Mouse (Mus musculus) midbrain, embryonic 11.5 days (tissue): ENCODE measurements around the gene Chst14. TPM values are rescaled to one million over a fixed set of nuclear protein-coding genes. Genes with fewer than 3 reads are reported as not detected.

Experiments
- ATAC-seq: fragments of 200-750 bp; cut with Nextera tagmentation; 2 replicates; pipeline ENCODE4 v1.8.0; 2017; ENCODE audit warnings: moderate TSS enrichment, moderate library complexity; ENCODE audit not compliant: low FRiP score
- DNase-seq: peaks from one replicate; pipeline ENCODE4 v3.0.0; 2015; ENCODE audit warnings: low spot score; ENCODE audit errors: missing footprints
- H3K27ac ChIP-seq: fragments of 300-500 bp; sonication (generic); 2 replicates; pipeline ENCODE4 v1.5.1; 2014; ENCODE audit warnings: low read depth, low read length
- H3K27me3 ChIP-seq: fragments of 300-500 bp; sonication (generic); 2 replicates; pipeline ENCODE4 v1.6.1; 2014; ENCODE audit warnings: mild to moderate bottlenecking, low read length, moderate library complexity, mixed read lengths; ENCODE audit not compliant: control insufficient read depth, insufficient read depth
- H3K36me3 ChIP-seq: fragments of 300-500 bp; sonication (generic); 2 replicates; pipeline ENCODE4 v1.6.1; 2014; ENCODE audit warnings: mild to moderate bottlenecking, low read length, moderate library complexity, mixed read lengths; ENCODE audit not compliant: control insufficient read depth, insufficient read depth
- H3K4me1 ChIP-seq: fragments of 300-500 bp; sonication (generic); 2 replicates; pipeline ENCODE4 v1.6.1; 2014; ENCODE audit warnings: low read length; ENCODE audit not compliant: control insufficient read depth, insufficient read depth
- H3K4me2 ChIP-seq: fragments of 300-500 bp; sonication (generic); 2 replicates; pipeline ENCODE4 v1.6.1; 2014; ENCODE audit warnings: mild to moderate bottlenecking, moderate library complexity
- H3K4me3 ChIP-seq: fragments of 300-500 bp; sonication (generic); 2 replicates; pipeline ENCODE4 v1.5.1; 2014; ENCODE audit warnings: low read depth, low read length
- H3K9ac ChIP-seq: fragments of 300-500 bp; sonication (generic); 2 replicates; pipeline ENCODE4 v1.6.1; 2014; ENCODE audit warnings: low read length
- H3K9me3 ChIP-seq: fragments of 300-500 bp; sonication (generic); 2 replicates; pipeline ENCODE4 v1.6.1; 2016; ENCODE audit warnings: low read length; ENCODE audit not compliant: control insufficient read depth
- WGBS: fragments of 180-500 bp; shearing (Covaris S2); extraction: QIAGEN DNeasy Blood & Tissue Kit; methylation state at CpG from one replicate; pipeline ENCODE4 v1.1.7; 2014; 5-methylcytosine and 5-hydroxymethylcytosine counted together
- polyA plus RNA-seq: library from polyadenylated mRNA; unstranded; fragments of >200 nt; fragmentation: Nextera tagmentation; extraction: Ambion mirVana; gene quantifications from 2 replicates; pipeline ENCODE4 v1.2.1, GENCODE M21; 2014

Chst14 gene
- polyA plus RNA-seq, 1 experiment from 2014 or later, result 17.3 TPM

GRCm38 (mm10) chr2:118972048-118972447 is 45.8 kb downstream of the Chst14 start:
- no peak overlapping the region for H3K27ac ChIP-seq
- no peak overlapping the region for H3K9ac ChIP-seq
- H3K4me1 ChIP-seq, result peaks cover 3% of the 10 kb centered on the region; the same call in 1 of the 2 replicates
- peaks cover 28% of the 10 kb centered on the region for H3K27me3 ChIP-seq
- H3K4me2 ChIP-seq, result no peak overlapping the region
- H3K4me3 ChIP-seq, result no peak overlapping the region
- DNase-seq (no peak), ATAC-seq (no peak)
- no peaks in the 10 kb centered on the region for H3K9me3 ChIP-seq
- H3K36me3 ChIP-seq, result no peaks in the 10 kb centered on the region
- 80% methylated on average over 5 of the region's 5 CpGs for WGBS

- peak; percentile 99 for DNase-seq
- Histone ChIP-seq H3K9ac (peak overlapping the region; percentile 51; the same call in 1 of the 2 replicates), H3K27ac (no peak overlapping the region), H3K27me3 (peaks cover 36% of the 10 kb centered on the region), H3K9me3 (no peaks in the 10 kb centered on the region), H3K36me3 (no peaks in the 10 kb centered on the region), H3K4me2 (peak overlapping the region; percentile 58), H3K4me1 (peaks cover 3% of the 10 kb centered on the region; the same call in 1 of the 2 replicates), H3K4me3 (peak overlapping the region; percentile 28)
- peak; percentile 89 for ATAC-seq
- under 1% methylated on average over 33 of the region's 33 CpGs for WGBS
These were observed 46.5 kb downstream of the Chst14 start for GRCm38 (mm10) chr2:118972687-118973376.

- H3K27me3 ChIP-seq, result peaks cover 38% of the 10 kb centered on the region
- 6% methylated on average over 15 of the region's 15 CpGs for WGBS
- DNase-seq, result no peak
- H3K27ac ChIP-seq, result no peak overlapping the region
- H3K9me3 ChIP-seq, result no peaks in the 10 kb centered on the region
- peak; percentile 14; the same call in 1 of the 2 replicates for ATAC-seq
- no peaks in the 10 kb centered on the region for H3K36me3 ChIP-seq
- H3K9ac ChIP-seq, result peak overlapping the region; percentile 74
- peak overlapping the region; percentile 80 for H3K4me2 ChIP-seq
- H3K4me3 ChIP-seq, result peak overlapping the region; percentile 53
- peaks cover 3% of the 10 kb centered on the region; the same call in 1 of the 2 replicates for H3K4me1 ChIP-seq
These were observed 49.6 kb downstream of the Chst14 start for GRCm38 (mm10) chr2:118975855-118976254.

GRCm38 (mm10) chr2:118976282-118976929 is 50.1 kb downstream of the Chst14 start:
- H3K4me1 ChIP-seq, result peaks cover 3% of the 10 kb centered on the region; the same call in 1 of the 2 replicates
- no peaks in the 10 kb centered on the region for H3K36me3 ChIP-seq
- WGBS, result 2% methylated on average over 57 of the region's 57 CpGs
- peak; percentile 98 for DNase-seq
- H3K4me3 ChIP-seq, result peak overlapping the region; percentile 53
- H3K27ac ChIP-seq, result no peak overlapping the region
- peak; percentile 82 for ATAC-seq
- H3K9ac ChIP-seq, result peak overlapping the region; percentile 74
- peak overlapping the region; percentile 80 for H3K4me2 ChIP-seq
- H3K9me3 ChIP-seq, result no peaks in the 10 kb centered on the region
- peaks cover 38% of the 10 kb centered on the region for H3K27me3 ChIP-seq

- 15% methylated on average over 5 of the region's 5 CpGs for WGBS
- no peak overlapping the region for H3K27ac ChIP-seq
- DNase-seq (peak; percentile 91), ATAC-seq (no peak)
- H3K4me3 ChIP-seq, result peak overlapping the region; percentile 53; the same call in 1 of the 2 replicates
- H3K4me2 ChIP-seq, result peak overlapping the region; percentile 80
- H3K36me3 ChIP-seq, result no peaks in the 10 kb centered on the region
- H3K9me3 ChIP-seq, result no peaks in the 10 kb centered on the region
- peak overlapping the region; percentile 74; the same call in 1 of the 2 replicates for H3K9ac ChIP-seq
- H3K4me1 ChIP-seq, result peaks cover 3% of the 10 kb centered on the region; the same call in 1 of the 2 replicates
- peaks cover 38% of the 10 kb centered on the region for H3K27me3 ChIP-seq
These were observed 50.6 kb downstream of the Chst14 start for GRCm38 (mm10) chr2:118976941-118977340.

- WGBS, result 20% methylated on average over 6 of the region's 6 CpGs
- H3K4me3 ChIP-seq, result no peak overlapping the region
- ATAC-seq, result no peak
- no peak overlapping the region for H3K9ac ChIP-seq
- DNase-seq, result no peak
- no peaks in the 10 kb centered on the region for H3K36me3 ChIP-seq
- peaks cover 3% of the 10 kb centered on the region; the same call in 1 of the 2 replicates for H3K4me1 ChIP-seq
- H3K27me3 ChIP-seq, result peaks cover 38% of the 10 kb centered on the region
- H3K27ac ChIP-seq, result no peak overlapping the region
- no peak overlapping the region for H3K4me2 ChIP-seq
- H3K9me3 ChIP-seq, result no peaks in the 10 kb centered on the region
These were observed 51.8 kb downstream of the Chst14 start for GRCm38 (mm10) chr2:118978064-118978463.

Other genes with a start within 250 kb of the Chst14 start
- not detected in 2 replicates for gene Ankrd63, start 222.5 kb upstream of the Chst14 start, polyA plus RNA-seq
- gene Plcb2, start 198.1 kb upstream of the Chst14 start, polyA plus RNA-seq, result 0.20 and 0.33 TPM in 2 replicates
- gene Inafm2, start 180.7 kb upstream of the Chst14 start, polyA plus RNA-seq, result 36.0 and 39.9 TPM in 2 replicates
- 0.86 and 0.92 TPM in 2 replicates for gene Ccdc9b, start 163.8 kb upstream of the Chst14 start, polyA plus RNA-seq
- not detected in 2 replicates for gene Phgr1, start 153.7 kb upstream of the Chst14 start, polyA plus RNA-seq
- 7.8 and 8.0 TPM in 2 replicates for gene Disp2, start 146.8 kb upstream of the Chst14 start, polyA plus RNA-seq
- 201 and 203 TPM in 2 replicates for gene Knstrn, start 112.5 kb upstream of the Chst14 start, polyA plus RNA-seq
- 40.5 and 44.4 TPM in 2 replicates for gene Ivd, start 64.5 kb upstream of the Chst14 start, polyA plus RNA-seq
- gene Bahd1, start 26.1 kb upstream of the Chst14 start, polyA plus RNA-seq, result 1.4 and 1.5 TPM in 2 replicates
- 25.0 and 25.6 TPM in 2 replicates for gene Ccdc32, start 102.9 kb downstream of the Chst14 start, polyA plus RNA-seq
- 7.4 and 7.9 TPM in 2 replicates for gene Rpusd2, start 108.3 kb downstream of the Chst14 start, polyA plus RNA-seq
- gene Knl1, start 120.6 kb downstream of the Chst14 start, polyA plus RNA-seq, result 45.5 and 46.4 TPM in 2 replicates
- gene Rad51, start 186.3 kb downstream of the Chst14 start, polyA plus RNA-seq, result 74.6 and 76.9 TPM in 2 replicates
- gene Rmdn3, start 230.5 kb downstream of the Chst14 start, polyA plus RNA-seq, result 41.1 and 46.7 TPM in 2 replicates
- 1.5 and 2.5 TPM in 2 replicates for gene Gchfr, start 241.3 kb downstream of the Chst14 start, polyA plus RNA-seq
- 0.15 and 0.20 TPM in 2 replicates for gene Gm14137, start 248.0 kb downstream of the Chst14 start, polyA plus RNA-seq